Mouse (Mus musculus): Measurements from ENCODE around the gene Lrp5. TPM values are rescaled to one million over a fixed set of nuclear protein-coding genes. Genes with fewer than 3 reads are reported as not detected.

Gene Lrp5
- polyA plus RNA-seq, 1 experiment, result 40.2 TPM

GRCm38 (mm10) chr19:3551573-3552159, 134.7 kb downstream of the Lrp5 start:
- Histone ChIP-seq H3K27ac (ENCODE audit: insufficient read depth, low read length) (no peak overlapping the region), H3K4me1 (ENCODE audit: control insufficient read depth, insufficient read depth, low read length) (peaks cover 2% of the 10 kb centered on the region), H3K27me3 (ENCODE audit: control insufficient read depth, insufficient read depth, low read length, poor library complexity, severe bottlenecking) (no peaks in the 10 kb centered on the region), H3K4me3 (ENCODE audit: low read depth, low read length) (no peak overlapping the region), H3K9me3 (replicated peaks; ENCODE audit: control insufficient read depth, insufficient read depth, low read length, poor library complexity, severe bottlenecking) (no peaks in the 10 kb centered on the region), H3K9ac (ENCODE audit: low read depth, poor library complexity, severe bottlenecking) (no peak overlapping the region), H3K36me3 (ENCODE audit: control insufficient read depth, insufficient read depth, low read length, poor library complexity, severe bottlenecking) (peaks cover 2% of the 10 kb centered on the region; the same call in 1 of the 2 replicates)
- TF ChIP-seq EP300 (IDR thresholded peaks at IDR 0.05; ENCODE audit: insufficient read depth, low read depth, low read length) (no peak), CTCF (IDR thresholded peaks at IDR 0.05; ENCODE audit: low read depth, low read length) (no peak), POLR2A (IDR thresholded peaks at IDR 0.05; ENCODE audit: insufficient read depth, low read length) (no peak)

GRCm38 (mm10) chr19:3550101-3550500, 136.3 kb downstream of the Lrp5 start:
- Histone ChIP-seq H3K4me1 (ENCODE audit: control insufficient read depth, insufficient read depth, low read length) (peaks cover 2% of the 10 kb centered on the region), H3K36me3 (ENCODE audit: control insufficient read depth, insufficient read depth, low read length, poor library complexity, severe bottlenecking) (peaks cover 4% of the 10 kb centered on the region; the same call in 1 of the 2 replicates), H3K9ac (ENCODE audit: low read depth, poor library complexity, severe bottlenecking) (no peak overlapping the region), H3K4me3 (ENCODE audit: low read depth, low read length) (no peak overlapping the region), H3K27ac (ENCODE audit: insufficient read depth, low read length) (no peak overlapping the region), H3K27me3 (ENCODE audit: control insufficient read depth, insufficient read depth, low read length, poor library complexity, severe bottlenecking) (no peaks in the 10 kb centered on the region), H3K9me3 (replicated peaks; ENCODE audit: control insufficient read depth, insufficient read depth, low read length, poor library complexity, severe bottlenecking) (no peaks in the 10 kb centered on the region)
- TF ChIP-seq EP300 (IDR thresholded peaks at IDR 0.05; ENCODE audit: insufficient read depth, low read depth, low read length) (no peak), CTCF (IDR thresholded peaks at IDR 0.05; ENCODE audit: low read depth, low read length) (no peak), POLR2A (IDR thresholded peaks at IDR 0.05; ENCODE audit: insufficient read depth, low read length) (no peak)

- Histone ChIP-seq H3K9ac (ENCODE audit: low read depth, poor library complexity, severe bottlenecking) (no peak overlapping the region), H3K4me1 (ENCODE audit: control insufficient read depth, insufficient read depth, low read length) (no peaks in the 10 kb centered on the region), H3K27ac (ENCODE audit: insufficient read depth, low read length) (no peak overlapping the region), H3K9me3 (replicated peaks; ENCODE audit: control insufficient read depth, insufficient read depth, low read length, poor library complexity, severe bottlenecking) (no peaks in the 10 kb centered on the region), H3K36me3 (ENCODE audit: control insufficient read depth, insufficient read depth, low read length, poor library complexity, severe bottlenecking) (peaks cover 4% of the 10 kb centered on the region; the same call in 1 of the 2 replicates), H3K27me3 (ENCODE audit: control insufficient read depth, insufficient read depth, low read length, poor library complexity, severe bottlenecking) (no peaks in the 10 kb centered on the region), H3K4me3 (ENCODE audit: low read depth, low read length) (no peak overlapping the region)
- TF ChIP-seq POLR2A (IDR thresholded peaks at IDR 0.05; ENCODE audit: insufficient read depth, low read length), result no peak
- no peak for TF ChIP-seq CTCF (IDR thresholded peaks at IDR 0.05; ENCODE audit: low read depth, low read length)
- TF ChIP-seq EP300 (IDR thresholded peaks at IDR 0.05; ENCODE audit: insufficient read depth, low read depth, low read length), result no peak
These were observed 137.1 kb downstream of the Lrp5 start for GRCm38 (mm10) chr19:3549263-3549662.

GRCm38 (mm10) chr19:3548311-3548710, 138.1 kb downstream of the Lrp5 start:
- H3K4me3 ChIP-seq (ENCODE audit: low read depth, low read length), result no peak overlapping the region
- peaks cover 7% of the 10 kb centered on the region for H3K36me3 ChIP-seq (ENCODE audit: control insufficient read depth, insufficient read depth, low read length, poor library complexity, severe bottlenecking)
- H3K27ac ChIP-seq (ENCODE audit: insufficient read depth, low read length), result no peak overlapping the region
- H3K9ac ChIP-seq (ENCODE audit: low read depth, poor library complexity, severe bottlenecking), result no peak overlapping the region
- no peaks in the 10 kb centered on the region for H3K9me3 ChIP-seq (replicated peaks; ENCODE audit: control insufficient read depth, insufficient read depth, low read length, poor library complexity, severe bottlenecking)
- TF ChIP-seq CTCF (IDR thresholded peaks at IDR 0.05; ENCODE audit: low read depth, low read length), result no peak
- TF ChIP-seq POLR2A (IDR thresholded peaks at IDR 0.05; ENCODE audit: insufficient read depth, low read length), result no peak
- no peak for TF ChIP-seq EP300 (IDR thresholded peaks at IDR 0.05; ENCODE audit: insufficient read depth, low read depth, low read length)
- no peaks in the 10 kb centered on the region for H3K4me1 ChIP-seq (ENCODE audit: control insufficient read depth, insufficient read depth, low read length)
- no peaks in the 10 kb centered on the region for H3K27me3 ChIP-seq (ENCODE audit: control insufficient read depth, insufficient read depth, low read length, poor library complexity, severe bottlenecking)

GRCm38 (mm10) chr19:3544995-3545394, 141.4 kb downstream of the Lrp5 start:
- Histone ChIP-seq H3K9ac (ENCODE audit: low read depth, poor library complexity, severe bottlenecking) (no peak overlapping the region), H3K4me1 (ENCODE audit: control insufficient read depth, insufficient read depth, low read length) (no peaks in the 10 kb centered on the region), H3K36me3 (ENCODE audit: control insufficient read depth, insufficient read depth, low read length, poor library complexity, severe bottlenecking) (peaks cover 9% of the 10 kb centered on the region), H3K4me3 (ENCODE audit: low read depth, low read length) (no peak overlapping the region), H3K9me3 (replicated peaks; ENCODE audit: control insufficient read depth, insufficient read depth, low read length, poor library complexity, severe bottlenecking) (no peaks in the 10 kb centered on the region), H3K27ac (ENCODE audit: insufficient read depth, low read length) (no peak overlapping the region), H3K27me3 (ENCODE audit: control insufficient read depth, insufficient read depth, low read length, poor library complexity, severe bottlenecking) (no peaks in the 10 kb centered on the region)
- TF ChIP-seq CTCF (IDR thresholded peaks at IDR 0.05; ENCODE audit: low read depth, low read length), result no peak
- no peak for TF ChIP-seq EP300 (IDR thresholded peaks at IDR 0.05; ENCODE audit: insufficient read depth, low read depth, low read length)
- no peak for TF ChIP-seq POLR2A (IDR thresholded peaks at IDR 0.05; ENCODE audit: insufficient read depth, low read length)

- Histone ChIP-seq H3K27me3 (ENCODE audit: control insufficient read depth, insufficient read depth, low read length, poor library complexity, severe bottlenecking) (no peaks in the 10 kb centered on the region), H3K9me3 (replicated peaks; ENCODE audit: control insufficient read depth, insufficient read depth, low read length, poor library complexity, severe bottlenecking) (no peaks in the 10 kb centered on the region), H3K4me1 (ENCODE audit: control insufficient read depth, insufficient read depth, low read length) (no peaks in the 10 kb centered on the region), H3K9ac (ENCODE audit: low read depth, poor library complexity, severe bottlenecking) (no peak overlapping the region), H3K4me3 (ENCODE audit: low read depth, low read length) (no peak overlapping the region), H3K27ac (ENCODE audit: insufficient read depth, low read length) (no peak overlapping the region), H3K36me3 (ENCODE audit: control insufficient read depth, insufficient read depth, low read length, poor library complexity, severe bottlenecking) (peaks cover 7% of the 10 kb centered on the region)
- TF ChIP-seq EP300 (IDR thresholded peaks at IDR 0.05; ENCODE audit: insufficient read depth, low read depth, low read length) (no peak), CTCF (IDR thresholded peaks at IDR 0.05; ENCODE audit: low read depth, low read length) (no peak), POLR2A (IDR thresholded peaks at IDR 0.05; ENCODE audit: insufficient read depth, low read length) (no peak)
These were observed 143.8 kb downstream of the Lrp5 start for GRCm38 (mm10) chr19:3542591-3542990.

All from ES-Bruce4 (cell line).